Mouse (Mus musculus) limb, embryonic 12.5 days (tissue): Measurements from ENCODE around the gene Rxra. TPM values are rescaled to one million over a fixed set of nuclear protein-coding genes. Genes with fewer than 3 reads are reported as not detected.

ENCODE experiments used
- ATAC-seq: fragments of 200-750 bp; cut with Nextera tagmentation; 2 replicates; pipeline ENCODE4 v1.8.0; 2017; ENCODE audit warnings: low read depth, moderate TSS enrichment; ENCODE audit not compliant: insufficient number of reproducible peaks, insufficient read depth, low FRiP score, low TSS enrichment
- H3K27ac ChIP-seq: fragments of 300-500 bp; sonication (generic); 2 replicates; pipeline ENCODE4 v1.5.1; 2016; ENCODE audit warnings: mild to moderate bottlenecking, moderate library complexity
- H3K27me3 ChIP-seq: fragments of 300-500 bp; sonication (generic); 2 replicates; pipeline ENCODE4 v1.6.1; 2016; ENCODE audit warnings: mild to moderate bottlenecking, moderate library complexity
- H3K36me3 ChIP-seq: fragments of 300-500 bp; sonication (generic); 2 replicates; pipeline ENCODE4 v1.6.1; 2016; ENCODE audit warnings: mild to moderate bottlenecking, moderate library complexity
- H3K4me1 ChIP-seq: fragments of 300-500 bp; sonication (generic); replicated peaks from 2 replicates; pipeline ENCODE4 v1.6.1; 2016
- H3K4me2 ChIP-seq: fragments of 300-500 bp; sonication (generic); 2 replicates; pipeline ENCODE4 v1.6.1; 2016; ENCODE audit warnings: mild to moderate bottlenecking, moderate library complexity
- H3K4me3 ChIP-seq: fragments of 300-500 bp; sonication (generic); replicated peaks from 2 replicates; pipeline ENCODE4 v1.5.1; 2016; ENCODE audit warnings: mild to moderate bottlenecking
- H3K9ac ChIP-seq: fragments of 300-500 bp; sonication (generic); replicated peaks from 2 replicates; pipeline ENCODE4 v1.6.1; 2016; ENCODE audit warnings: mild to moderate bottlenecking, moderate library complexity
- H3K9me3 ChIP-seq: fragments of 300-500 bp; sonication (generic); 2 replicates; pipeline ENCODE4 v1.6.1; 2016; ENCODE audit warnings: mild to moderate bottlenecking, moderate library complexity
- WGBS: fragments of 180-500 bp; shearing (Covaris S2); methylation state at CpG from one replicate; pipeline ENCODE4 v1.1.7; 2016; 5-methylcytosine and 5-hydroxymethylcytosine counted together
- polyA plus RNA-seq: library from polyadenylated mRNA; unstranded; fragments of >200 nt; fragmentation: Nextera tagmentation; extraction: Ambion mirVana; gene quantifications from 2 replicates; pipeline ENCODE4 v1.2.1, GENCODE M21; 2016

The Rxra gene
- polyA plus RNA-seq, 1 experiment from 2014 or later: 15.3 TPM

DNA sequence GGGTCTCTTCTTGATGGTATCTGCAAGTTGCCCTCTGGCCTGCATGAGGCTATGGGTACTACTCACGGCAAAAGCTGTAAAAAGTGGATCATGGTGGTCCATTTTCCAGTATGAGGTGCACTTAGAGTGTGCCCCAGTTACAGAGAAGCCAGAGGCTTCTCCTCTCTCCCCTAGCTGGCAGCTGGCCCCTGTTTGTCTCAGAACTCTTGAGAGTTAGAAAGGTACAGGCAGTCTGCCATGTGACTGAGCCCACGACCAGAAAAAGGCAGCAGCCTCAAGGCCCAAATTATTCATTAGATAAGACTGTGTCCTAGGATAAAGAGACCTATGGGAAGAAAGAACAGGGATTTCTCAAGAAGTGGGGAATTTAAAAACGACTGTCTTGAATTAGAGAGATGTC lies 30.8 kb upstream of the Rxra start:
- Histone ChIP-seq H3K27ac (no peak overlapping the region), H3K27me3 (no peaks in the 10 kb centered on the region)
- 55% methylated on average over 3 of the region's 3 CpGs for WGBS

DNA sequence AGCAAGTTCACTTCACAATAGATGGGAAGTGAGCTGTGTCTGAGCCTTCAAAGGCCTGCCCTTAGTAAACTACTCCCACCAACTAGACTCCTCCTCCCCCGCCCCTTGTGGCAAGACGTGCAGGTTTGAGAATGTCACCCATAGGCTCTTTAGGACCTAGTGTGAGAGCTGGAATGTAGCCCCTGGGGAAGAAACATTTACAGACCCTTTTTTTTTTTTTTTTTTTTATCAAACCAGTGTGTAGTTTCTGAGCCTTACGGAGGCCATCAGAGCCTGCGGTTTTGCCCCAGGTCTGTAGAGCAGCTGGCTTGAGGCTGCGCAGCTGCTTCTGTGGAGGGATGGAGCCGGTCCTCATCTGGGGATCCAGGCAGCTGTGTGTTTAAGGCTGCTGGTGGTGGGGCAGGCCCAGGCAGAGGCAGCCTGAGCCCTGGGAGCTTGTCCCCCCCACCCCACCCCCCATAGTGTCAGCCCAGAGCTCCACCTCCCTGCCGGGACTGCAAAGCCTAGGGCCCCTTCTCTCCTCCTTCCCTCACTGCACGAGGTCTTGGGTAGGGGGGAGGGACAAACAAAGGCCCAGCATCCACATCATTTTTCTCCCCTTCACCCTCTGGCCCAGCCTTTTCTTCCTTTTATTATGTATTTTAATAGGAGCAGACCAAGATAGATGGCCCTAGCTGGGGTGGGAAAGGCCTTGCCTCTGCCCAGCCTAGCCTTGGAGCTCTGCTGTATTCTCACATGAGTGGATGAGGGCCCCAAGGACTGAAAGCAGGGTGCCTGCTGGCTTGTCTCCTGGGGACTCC lies 26.2 kb upstream of the Rxra start:
- Histone ChIP-seq H3K4me2 (no peak overlapping the region), H3K27ac (peak overlapping the region; percentile 86), H3K36me3 (no peaks in the 10 kb centered on the region), H3K9ac (no peak overlapping the region), H3K9me3 (no peaks in the 10 kb centered on the region), H3K4me3 (no peak overlapping the region), H3K4me1 (peaks cover 17% of the 10 kb centered on the region), H3K27me3 (no peaks in the 10 kb centered on the region)
- peak; percentile 79 for ATAC-seq
- 22% methylated on average over 8 of the region's 8 CpGs for WGBS

More for the DNA sequence above, 30.8 kb upstream of the Rxra start:
- Histone ChIP-seq H3K4me3 (no peak overlapping the region), H3K9me3 (no peaks in the 10 kb centered on the region), H3K36me3 (no peaks in the 10 kb centered on the region), H3K4me2 (no peak overlapping the region), H3K9ac (no peak overlapping the region), H3K4me1 (peaks cover 22% of the 10 kb centered on the region)
- ATAC-seq: no peak

- H3K27ac ChIP-seq: peak overlapping the region; percentile 86
- ATAC-seq: no peak
- no peak overlapping the region for H3K4me3 ChIP-seq
- no peaks in the 10 kb centered on the region for H3K27me3 ChIP-seq
- no peaks in the 10 kb centered on the region for H3K9me3 ChIP-seq
- H3K36me3 ChIP-seq: no peaks in the 10 kb centered on the region
- no peak overlapping the region for H3K9ac ChIP-seq
- H3K4me2 ChIP-seq: no peak overlapping the region
- peaks cover 17% of the 10 kb centered on the region for H3K4me1 ChIP-seq
Measured at GRCm38 (mm10) chr2:27650991-27651390, 25.2 kb upstream of the Rxra start.

DNA sequence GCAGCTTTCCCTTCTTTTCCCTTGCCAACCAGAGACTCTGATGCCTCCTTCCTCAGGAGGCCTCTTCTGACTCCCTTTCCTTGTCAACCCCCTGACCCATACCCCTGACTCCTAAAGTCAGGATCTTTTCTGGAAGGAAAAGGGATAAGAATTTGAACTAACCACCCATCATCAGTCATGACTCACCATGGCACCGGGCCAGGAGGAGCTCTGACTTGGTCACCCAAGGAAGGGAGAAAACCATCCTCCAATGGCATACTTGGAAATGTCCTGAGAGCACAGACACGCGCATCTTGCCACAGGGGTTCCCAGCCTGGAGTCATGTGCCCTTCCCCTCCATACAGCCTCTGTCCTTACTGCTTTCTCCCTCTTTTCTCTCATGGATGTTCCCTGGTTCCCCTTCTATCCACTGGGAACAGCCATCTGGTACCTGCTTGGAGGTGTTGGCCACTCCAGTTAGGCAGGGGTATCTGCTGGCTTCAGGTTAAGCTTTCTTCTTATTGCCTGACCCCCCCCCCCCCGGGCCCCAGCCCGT lies 22.7 kb upstream of the Rxra start:
- H3K4me2 ChIP-seq: no peak overlapping the region
- no peak overlapping the region for H3K27ac ChIP-seq
- H3K27me3 ChIP-seq: no peaks in the 10 kb centered on the region
- no peak overlapping the region for H3K9ac ChIP-seq
- no peak for ATAC-seq
- H3K4me1 ChIP-seq: peaks cover 17% of the 10 kb centered on the region
- 75% methylated on average over 5 of the region's 5 CpGs for WGBS
- H3K9me3 ChIP-seq: no peaks in the 10 kb centered on the region
- H3K36me3 ChIP-seq: no peaks in the 10 kb centered on the region
- H3K4me3 ChIP-seq: no peak overlapping the region

- Histone ChIP-seq H3K36me3 (no peaks in the 10 kb centered on the region), H3K4me1 (peaks cover 14% of the 10 kb centered on the region), H3K9ac (no peak overlapping the region), H3K4me2 (no peak overlapping the region), H3K4me3 (no peak overlapping the region), H3K27me3 (no peaks in the 10 kb centered on the region), H3K27ac (no peak overlapping the region), H3K9me3 (no peaks in the 10 kb centered on the region)
- ATAC-seq: no peak
- 56% methylated on average over 8 of the region's 8 CpGs for WGBS
Measured at GRCm38 (mm10) chr2:27654321-27655232, 21.7 kb upstream of the Rxra start.

DNA sequence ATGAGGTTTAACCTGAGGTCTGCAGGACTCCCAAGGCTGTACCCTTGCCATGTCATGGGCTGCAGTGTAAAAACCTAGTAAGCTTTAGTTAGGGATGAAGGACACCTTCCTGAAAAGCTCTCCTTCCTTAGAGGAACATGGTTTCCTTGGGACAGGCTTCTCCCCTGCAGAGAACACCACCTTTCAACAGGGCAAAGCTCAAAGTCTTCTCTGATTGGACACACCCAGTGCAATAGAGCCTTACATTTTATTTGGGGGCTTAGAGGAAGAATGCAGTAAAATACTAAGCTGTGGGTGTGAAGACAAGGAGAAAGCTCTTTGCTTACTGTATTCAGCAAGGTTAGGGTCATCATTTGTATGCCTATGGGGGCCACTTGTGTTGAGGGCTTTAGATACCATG lies 19.7 kb upstream of the Rxra start:
- no peak for ATAC-seq
- no peak overlapping the region for H3K4me2 ChIP-seq
- 0 out of 2 replicates have a peak, but pooled peaks cover 4% of the 10 kb centered on the region for H3K9me3 ChIP-seq
- H3K9ac ChIP-seq: no peak overlapping the region
- H3K27ac ChIP-seq: no peak overlapping the region
- H3K27me3 ChIP-seq: no peaks in the 10 kb centered on the region
- no peaks in the 10 kb centered on the region for H3K4me1 ChIP-seq
- no peaks in the 10 kb centered on the region for H3K36me3 ChIP-seq
- H3K4me3 ChIP-seq: no peak overlapping the region

GRCm38 (mm10) chr2:27665284-27665683 lies 11.0 kb upstream of the Rxra start:
- no peak overlapping the region for H3K4me2 ChIP-seq
- no peak overlapping the region for H3K9ac ChIP-seq
- H3K36me3 ChIP-seq: no peaks in the 10 kb centered on the region
- H3K27ac ChIP-seq: no peak overlapping the region
- ATAC-seq: no peak
- H3K27me3 ChIP-seq: no peaks in the 10 kb centered on the region
- no peak overlapping the region for H3K4me3 ChIP-seq
- 87% methylated on average over 6 of the region's 6 CpGs for WGBS
- H3K9me3 ChIP-seq: 0 out of 2 replicates have a peak, but pooled peaks cover 2% of the 10 kb centered on the region
- peaks cover 10% of the 10 kb centered on the region for H3K4me1 ChIP-seq

DNA sequence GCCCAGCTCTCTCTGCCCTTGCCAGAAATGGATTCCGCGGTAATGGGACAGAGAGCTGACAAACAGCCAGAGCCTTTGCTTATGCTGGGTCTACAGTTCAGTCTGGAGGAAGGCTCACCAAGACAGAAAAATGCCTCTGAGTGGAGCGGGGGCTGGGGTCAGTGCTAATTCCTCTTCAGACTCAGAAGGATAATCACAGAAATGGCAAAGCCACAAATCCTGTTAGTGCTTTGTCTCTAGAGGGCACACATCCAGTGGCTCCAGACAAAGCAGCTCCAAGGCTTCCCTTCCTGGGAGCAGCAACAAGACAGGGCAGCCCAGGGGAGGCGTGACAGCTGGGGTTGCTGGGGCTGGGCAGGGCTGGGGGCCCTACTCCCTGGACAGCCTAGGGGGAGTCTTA lies 9.5 kb upstream of the Rxra start:
- Histone ChIP-seq H3K4me1 (peaks cover 25% of the 10 kb centered on the region), H3K4me2 (no peak overlapping the region), H3K36me3 (no peaks in the 10 kb centered on the region), H3K27ac (no peak overlapping the region), H3K9ac (no peak overlapping the region), H3K27me3 (no peaks in the 10 kb centered on the region), H3K9me3 (no peaks in the 10 kb centered on the region), H3K4me3 (no peak overlapping the region)
- WGBS: 65% methylated on average over 4 of the region's 4 CpGs
- ATAC-seq: no peak

- no peak for ATAC-seq
- no peak overlapping the region for H3K27ac ChIP-seq
- no peaks in the 10 kb centered on the region for H3K9me3 ChIP-seq
- WGBS: 73% methylated on average over 4 of the region's 4 CpGs
- no peaks in the 10 kb centered on the region for H3K27me3 ChIP-seq
- H3K36me3 ChIP-seq: no peaks in the 10 kb centered on the region
- no peak overlapping the region for H3K4me2 ChIP-seq
- H3K4me3 ChIP-seq: no peak overlapping the region
- peaks cover 32% of the 10 kb centered on the region for H3K4me1 ChIP-seq
- H3K9ac ChIP-seq: no peak overlapping the region
Measured at GRCm38 (mm10) chr2:27667677-27668076, 8.6 kb upstream of the Rxra start.

DNA sequence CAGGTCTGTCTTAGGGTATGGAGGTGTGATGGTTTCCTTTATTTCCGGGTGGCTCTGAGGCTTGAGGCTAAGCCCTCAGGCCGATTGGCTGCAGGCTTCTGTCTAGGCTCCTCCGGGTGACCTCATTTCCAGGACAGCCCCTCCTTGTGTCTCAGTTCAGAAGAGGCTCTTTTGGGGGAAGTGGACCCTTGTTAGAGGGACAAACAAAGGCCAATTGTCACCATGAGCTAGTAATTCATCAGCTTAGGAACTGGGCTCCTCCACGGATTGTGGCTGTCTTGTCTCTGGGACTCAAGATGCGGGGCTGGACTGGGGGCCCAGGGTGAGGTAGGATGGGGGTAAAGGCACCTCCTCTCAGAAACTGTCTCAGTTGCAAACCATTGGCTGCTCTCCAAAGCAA lies 5.5 kb upstream of the Rxra start:
- H3K9me3 ChIP-seq: no peaks in the 10 kb centered on the region
- no peak overlapping the region for H3K4me2 ChIP-seq
- no peaks in the 10 kb centered on the region for H3K27me3 ChIP-seq
- no peak for ATAC-seq
- H3K36me3 ChIP-seq: no peaks in the 10 kb centered on the region
- H3K4me3 ChIP-seq: no peak overlapping the region
- 56% methylated on average over 5 of the region's 5 CpGs for WGBS
- peak overlapping the region; percentile 86 for H3K27ac ChIP-seq
- H3K4me1 ChIP-seq: peaks cover 47% of the 10 kb centered on the region
- no peak overlapping the region for H3K9ac ChIP-seq

GRCm38 (mm10) chr2:27671633-27672091 lies 4.6 kb upstream of the Rxra start:
- Histone ChIP-seq H3K27me3 (no peaks in the 10 kb centered on the region), H3K36me3 (no peaks in the 10 kb centered on the region), H3K9me3 (no peaks in the 10 kb centered on the region), H3K4me1 (peaks cover 50% of the 10 kb centered on the region), H3K4me2 (peak overlapping the region; percentile 31), H3K27ac (peak overlapping the region; percentile 86), H3K4me3 (no peak overlapping the region), H3K9ac (peak overlapping the region; percentile 27; the same call in 1 of the 2 replicates)
- peak; percentile 18; the same call in 1 of the 2 replicates for ATAC-seq
- 24% methylated on average over 3 of the region's 3 CpGs for WGBS
